Mouse (Mus musculus): ENCODE results near the gene Zfyve28.

DNA sequence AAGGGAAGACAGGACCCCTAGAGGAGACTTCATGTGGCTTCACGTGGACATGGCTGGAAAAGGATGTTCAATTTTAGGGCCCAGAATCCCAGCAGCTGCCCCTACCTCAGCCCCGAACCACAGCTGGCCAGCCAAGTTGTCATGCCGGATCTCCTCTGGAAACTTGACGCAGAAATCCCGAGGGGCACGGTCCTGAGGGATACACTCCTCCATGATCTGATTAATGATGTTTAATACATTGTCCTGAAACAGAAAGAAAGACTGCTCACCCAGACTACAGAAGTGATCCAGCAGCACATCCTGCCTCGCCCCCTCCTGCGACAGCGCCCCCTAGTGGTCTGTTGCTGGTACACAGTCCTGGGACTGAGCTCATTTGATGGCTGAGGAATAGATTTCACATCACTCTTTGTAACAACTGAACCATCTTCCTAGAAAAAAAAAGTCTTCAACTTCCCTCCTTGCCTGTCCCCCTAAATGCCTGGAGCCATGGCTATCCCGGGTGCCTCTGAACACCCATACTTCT lies 52.3 kb downstream of the Zfyve28 start:
- TF ChIP-seq TAL1 (IDR thresholded peaks at IDR 0.05; ENCODE audit: low read length) = no peak
- TF ChIP-seq GATA1 (IDR thresholded peaks at IDR 0.05; ENCODE audit: low read length) = no peak
